Mouse (Mus musculus) adrenal gland, adult 8-10 months (tissue): ENCODE measurements at regions not wholly inside any gene's neighbourhood (a gene's known extent, or its start where the extent isn't known, plus 50 kb on each side); places are given as distances from the start of the nearest gene placed in this dataset.
"Not testable (repeated sequence)": the region's sequence is repeated elsewhere in the genome, so short reads cannot be mapped to it uniquely, and the experiment has no call there.

Experiments
- DNase-seq: peaks from one replicate; pipeline ENCODE4 v3.0.0; 2022

- peak; percentile 8 for DNase-seq
These were observed 76.5 kb upstream of the Col13a1 start for GRCm38 (mm10) chr10:62055408-62055807.

DNA sequence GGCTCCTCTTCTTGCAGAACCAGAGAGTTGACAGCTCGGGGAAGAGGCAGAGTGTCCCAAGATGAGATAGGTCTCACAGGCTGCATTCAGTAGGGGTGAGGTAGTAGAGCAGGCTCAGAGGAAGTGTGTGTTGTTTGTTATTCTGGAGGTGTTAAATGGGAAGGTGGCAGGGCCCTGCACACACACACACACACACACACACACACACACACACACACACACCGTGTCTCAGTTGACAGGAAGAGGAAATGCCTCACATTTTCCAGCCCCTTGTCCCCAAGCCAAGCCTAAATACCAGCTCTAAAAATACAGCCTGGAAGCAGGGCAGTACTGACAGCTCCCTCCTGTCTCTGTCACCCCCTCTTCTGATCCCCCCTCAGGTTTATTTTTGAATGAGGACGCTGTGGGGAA is 70.9 kb upstream of the Col13a1 start:
- DNase-seq: peak; percentile 9

GRCm38 (mm10) chr10:62044408-62044807 is 65.5 kb upstream of the Col13a1 start:
- DNase-seq: no peak

- no peak for DNase-seq
These were observed 61.0 kb upstream of the Col13a1 start for GRCm38 (mm10) chr10:62039915-62040314.

GRCm38 (mm10) chr10:62038656-62039055 is 59.7 kb upstream of the Col13a1 start:
- no peak for DNase-seq

DNA sequence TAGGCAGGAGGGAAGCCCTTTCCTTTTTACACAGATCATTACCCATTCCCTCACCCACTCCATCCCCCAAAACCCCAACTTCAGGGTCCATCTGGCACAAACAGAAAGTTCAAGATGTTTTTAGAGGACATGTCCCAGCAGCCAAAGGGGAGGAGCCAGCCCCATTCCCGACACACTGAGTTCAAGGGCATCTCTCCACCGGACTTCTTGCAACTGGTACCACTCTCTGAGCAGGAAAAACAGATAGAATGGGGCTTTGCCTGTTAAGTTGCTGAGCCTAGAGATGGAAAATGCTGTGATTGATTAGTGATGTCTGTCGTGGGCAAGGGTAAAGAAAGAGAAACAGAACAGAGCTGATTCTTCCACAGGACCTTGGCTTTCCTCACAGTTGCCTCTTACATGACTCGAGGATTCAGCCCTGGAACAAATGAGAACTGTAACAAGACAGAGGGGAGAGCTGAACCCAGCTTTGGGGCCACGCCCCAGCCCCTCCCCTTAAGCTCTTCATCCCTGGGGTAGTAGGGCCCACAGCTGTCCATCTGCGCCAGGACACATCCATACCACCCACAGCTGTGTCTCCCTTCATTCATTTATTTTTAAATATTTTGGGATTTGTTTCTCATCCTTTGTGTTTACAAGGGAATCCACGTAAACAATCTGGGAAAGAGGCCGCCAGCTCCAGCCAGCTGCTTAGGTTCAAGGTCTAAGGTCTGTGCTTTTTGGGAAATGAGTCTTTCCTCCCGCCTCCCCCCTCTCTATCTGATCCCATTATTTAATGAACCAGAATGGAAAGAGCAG is 58.7 kb upstream of the Col13a1 start:
- no peak for DNase-seq

- DNase-seq: no peak
These were observed 57.9 kb upstream of the Col13a1 start for GRCm38 (mm10) chr10:62036815-62037214.

GRCm38 (mm10) chr10:62034291-62034690 is 55.4 kb upstream of the Col13a1 start:
- DNase-seq: no peak

DNA sequence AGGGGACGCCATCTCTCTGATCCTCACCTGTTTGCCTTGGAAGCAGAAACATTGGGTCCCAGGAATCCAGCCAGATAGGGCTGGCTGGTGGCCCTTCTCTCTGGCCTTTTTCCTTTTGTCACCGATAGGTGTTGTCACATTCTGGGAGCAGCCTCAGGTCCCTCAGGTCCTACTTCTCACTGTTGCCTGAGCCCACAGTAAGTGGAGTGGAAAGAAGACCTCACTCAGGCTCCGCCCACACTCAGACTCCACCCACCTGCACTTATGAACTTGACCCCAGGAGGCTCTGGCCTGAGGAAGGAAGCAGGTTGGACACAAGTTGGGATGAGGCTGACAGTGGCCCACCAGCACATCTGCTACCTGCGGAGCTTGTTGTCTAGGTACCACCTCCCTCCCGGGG is 54.8 kb upstream of the Col13a1 start:
- no peak for DNase-seq

DNA sequence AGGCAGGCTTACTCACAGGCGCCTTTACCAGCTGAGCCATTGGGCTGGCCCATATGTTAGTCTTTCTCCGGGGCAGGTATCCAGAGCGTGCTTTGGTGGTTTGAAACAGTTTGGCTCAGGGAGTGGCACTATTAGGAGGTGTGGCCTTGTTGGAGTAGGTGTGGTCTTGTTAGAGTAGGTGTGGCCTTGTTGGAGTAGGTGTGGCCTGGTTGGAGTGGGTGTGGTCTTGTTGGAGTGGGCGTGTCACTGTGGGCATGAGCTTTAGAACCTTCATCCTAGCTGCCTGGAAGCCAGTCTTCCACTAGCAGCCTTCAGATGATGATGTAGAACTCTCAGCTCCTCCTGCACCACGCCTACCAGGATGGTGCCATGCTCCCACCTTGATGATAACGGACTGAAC is 53.1 kb upstream of the Col13a1 start:
- not testable (repeated sequence) for DNase-seq

GRCm38 (mm10) chr10:62029271-62029670 is 50.4 kb upstream of the Col13a1 start:
- no peak for DNase-seq
